Mouse (Mus musculus): Measurements from ENCODE around the gene A630095E13Rik. TPM values are rescaled to one million over a fixed set of nuclear protein-coding genes. Genes with fewer than 3 reads are reported as not detected.
"Not testable (repeated sequence)": the region's sequence is repeated elsewhere in the genome, so short reads cannot be mapped to it uniquely, and the experiment has no call there.

The A630095E13Rik gene
- polyA plus RNA-seq (2012; rRNA removed) = not detected in 2 replicates

- WGBS = 53% methylated on average over 3 of the region's 3 CpGs
Observed at GRCm38 (mm10) chr9:36643276-36643675, at the start of gene A630095E13Rik. TSS of gene A630095E13Rik (minus strand) at chr9:36643376.

GRCm38 (mm10) chr9:36692920-36693319 lies 49.7 kb upstream of the A630095E13Rik start, which contains the start of gene Acrv1:
TSS of gene Acrv1 (plus strand) at chr9:36693220.
- H3K4me1 ChIP-seq (ENCODE audit: control insufficient read depth, insufficient read depth, low read length) = no peaks in the 10 kb centered on the region
- no peaks in the 10 kb centered on the region for H3K27me3 ChIP-seq (replicated peaks; ENCODE audit: control insufficient read depth, insufficient read depth, low read length)
- H3K27ac ChIP-seq (ENCODE audit: insufficient read depth, low read depth, low read length) = no peak within 1 kb of the TSS
- H3K36me3 ChIP-seq (ENCODE audit: control insufficient read depth, insufficient read depth, low read length) = no peaks in the 10 kb centered on the region
- WGBS = 58% methylated on average over 1 of the region's 1 CpGs
- H3K4me3 ChIP-seq (ENCODE audit: insufficient read depth, low read depth, low read length) = no peak within 1 kb of the TSS
- TF ChIP-seq CTCF (conservative IDR thresholded peaks at IDR 0.05; ENCODE audit: insufficient read depth, insufficient read length, low read depth, low read length) (no peak), POLR2A (IDR thresholded peaks at IDR 0.05; ENCODE audit: low read depth, low read length) (no peak)
- DNase-seq = no peak

More at GRCm38 (mm10) chr9:36643276-36643675, at the start of gene A630095E13Rik:
- H3K36me3 ChIP-seq (ENCODE audit: control insufficient read depth, insufficient read depth, low read length); H3K27ac ChIP-seq (ENCODE audit: insufficient read depth, low read depth, low read length); DNase-seq; H3K4me3 ChIP-seq (ENCODE audit: insufficient read depth, low read depth, low read length); H3K4me1 ChIP-seq (ENCODE audit: control insufficient read depth, insufficient read depth, low read length); H3K27me3 ChIP-seq (replicated peaks; ENCODE audit: control insufficient read depth, insufficient read depth, low read length): not testable (repeated sequence)

GRCm38 (mm10) chr9:36687329-36687728 lies 44.2 kb upstream of the A630095E13Rik start:
- Histone ChIP-seq H3K27ac (ENCODE audit: insufficient read depth, low read depth, low read length) (no peak overlapping the region), H3K36me3 (ENCODE audit: control insufficient read depth, insufficient read depth, low read length) (no peaks in the 10 kb centered on the region), H3K27me3 (replicated peaks; ENCODE audit: control insufficient read depth, insufficient read depth, low read length) (no peaks in the 10 kb centered on the region), H3K4me3 (ENCODE audit: insufficient read depth, low read depth, low read length) (no peak overlapping the region), H3K4me1 (ENCODE audit: control insufficient read depth, insufficient read depth, low read length) (no peaks in the 10 kb centered on the region)
- TF ChIP-seq CTCF (conservative IDR thresholded peaks at IDR 0.05; ENCODE audit: insufficient read depth, insufficient read length, low read depth, low read length) = no peak
- no peak for TF ChIP-seq POLR2A (IDR thresholded peaks at IDR 0.05; ENCODE audit: low read depth, low read length)
- DNase-seq = no peak

- no peak for DNase-seq
- 46% methylated on average over 2 of the region's 2 CpGs for WGBS
Observed at GRCm38 (mm10) chr9:36681424-36681823, 38.2 kb upstream of the A630095E13Rik start.

More at GRCm38 (mm10) chr9:36681424-36681823, 38.2 kb upstream of the A630095E13Rik start:
- H3K27me3 ChIP-seq (replicated peaks; ENCODE audit: control insufficient read depth, insufficient read depth, low read length) = no peaks in the 10 kb centered on the region
- H3K4me3 ChIP-seq (ENCODE audit: insufficient read depth, low read depth, low read length) = no peak overlapping the region
- TF ChIP-seq CTCF (conservative IDR thresholded peaks at IDR 0.05; ENCODE audit: insufficient read depth, insufficient read length, low read depth, low read length) (no peak), POLR2A (IDR thresholded peaks at IDR 0.05; ENCODE audit: low read depth, low read length) (no peak)
- H3K27ac ChIP-seq (ENCODE audit: insufficient read depth, low read depth, low read length) = no peak overlapping the region
- no peaks in the 10 kb centered on the region for H3K36me3 ChIP-seq (ENCODE audit: control insufficient read depth, insufficient read depth, low read length)
- H3K4me1 ChIP-seq (ENCODE audit: control insufficient read depth, insufficient read depth, low read length) = no peaks in the 10 kb centered on the region

Other genes with a start within 250 kb of the A630095E13Rik start
- not detected in 2 replicates for gene Gm7257, start 211.5 kb downstream of the A630095E13Rik start, polyA plus RNA-seq (2012; rRNA removed)
- not detected in 2 replicates for gene Gm9513, start 167.7 kb downstream of the A630095E13Rik start, polyA plus RNA-seq (2012; rRNA removed)
- gene Gm5615, start 101.4 kb downstream of the A630095E13Rik start, polyA plus RNA-seq (2012; rRNA removed) = not detected in 2 replicates
- not detected in 2 replicates for gene Gm17689, start 60.7 kb downstream of the A630095E13Rik start, polyA plus RNA-seq (2012; rRNA removed)
- 0.16 and 0.31 TPM in 2 replicates for gene Acrv1, start 49.8 kb upstream of the A630095E13Rik start, polyA plus RNA-seq (2012; rRNA removed)
- gene Chek1, start 83.7 kb upstream of the A630095E13Rik start, polyA plus RNA-seq (2012; rRNA removed) = 0.11 and 0.20 TPM in 2 replicates
- 194 and 199 TPM in 2 replicates for gene Stt3a, start 124.3 kb upstream of the A630095E13Rik start, polyA plus RNA-seq (2012; rRNA removed)
- 85.9 and 94.1 TPM in 2 replicates for gene Ei24, start 154.0 kb upstream of the A630095E13Rik start, polyA plus RNA-seq (2012; rRNA removed)
- 0.33 and 0.60 TPM in 2 replicates for gene Fez1, start 178.5 kb upstream of the A630095E13Rik start, polyA plus RNA-seq (2012; rRNA removed)